Mouse (Mus musculus): ENCODE data around the gene Vamp2.

DNA sequence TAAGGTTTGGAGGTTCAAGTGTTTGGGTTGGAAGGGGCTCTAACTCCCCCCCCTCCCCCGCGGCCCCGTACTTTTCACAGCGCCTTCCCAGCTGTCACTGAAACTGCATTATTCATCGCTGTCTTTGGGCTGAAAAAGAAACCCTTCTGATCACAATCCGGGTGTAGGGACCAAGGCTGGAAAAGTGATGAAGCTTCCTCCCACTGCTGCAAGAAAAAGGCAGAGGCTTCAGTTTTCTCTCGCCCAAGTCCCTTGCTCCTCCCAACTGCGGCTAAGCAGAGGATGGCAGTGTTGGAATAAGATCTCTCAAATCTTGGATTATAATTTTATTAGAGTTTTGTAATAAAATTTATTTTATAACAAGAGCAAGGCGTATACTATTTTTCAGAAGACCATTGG, 15.6 kb upstream of the Vamp2 start:
- no peak for TF ChIP-seq CTCF (IDR thresholded peaks at IDR 0.05; ENCODE audit: control insufficient read depth, insufficient read depth, insufficient replicate concordance, low read depth, low read length)
- no peak for TF ChIP-seq POLR2A (IDR thresholded peaks at IDR 0.05; ENCODE audit: control insufficient read depth, low read depth, low read length)

Data from testis, adult 2 months (tissue).